Mouse (Mus musculus): ENCODE data around the gene Gm20532. TPM values are rescaled to one million over a fixed set of nuclear protein-coding genes. Genes with fewer than 3 reads are reported as not detected.

Gm20532 gene
- polyA plus RNA-seq, 1 experiment, result not detected

DNA sequence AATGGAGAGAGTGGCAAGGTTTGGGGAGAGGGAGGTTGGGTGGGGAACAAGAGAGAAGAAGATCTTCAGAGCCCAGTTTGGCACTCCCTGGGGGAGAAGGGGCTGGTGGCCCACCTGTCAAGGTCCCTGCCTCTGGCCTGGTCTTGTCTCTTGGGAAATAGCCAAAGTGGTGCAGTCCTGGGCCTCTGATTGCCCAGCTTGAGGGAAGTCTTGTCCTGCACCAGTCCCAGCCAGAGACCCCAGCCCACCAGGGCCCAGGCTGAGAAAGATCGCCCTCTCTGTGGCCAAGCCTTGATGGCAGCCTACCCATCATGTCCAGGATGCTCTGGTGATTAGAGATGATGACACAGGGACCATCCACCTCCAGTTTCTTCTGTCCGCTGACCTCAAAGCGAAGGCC, 10.5 kb downstream of the Gm20532 start:
- H3K4me1 ChIP-seq (replicated peaks; ENCODE audit: control insufficient read depth, insufficient read depth, low read length), result peaks cover 16% of the 10 kb centered on the region
- no peaks in the 10 kb centered on the region for H3K36me3 ChIP-seq (ENCODE audit: control insufficient read depth, insufficient read depth, low read length)
- no peaks in the 10 kb centered on the region for H3K27me3 ChIP-seq (ENCODE audit: control insufficient read depth, insufficient read depth, low read length)
- H3K4me3 ChIP-seq (ENCODE audit: control insufficient read depth, insufficient read depth, low read length), result no peak overlapping the region
- WGBS, result 100% methylated on average over 3 of the region's 3 CpGs
- no peak overlapping the region for H3K27ac ChIP-seq (ENCODE audit: control insufficient read depth, insufficient read depth, low read length)
- no peak for DNase-seq
- no peak for TF ChIP-seq POLR2A (IDR thresholded peaks at IDR 0.05; ENCODE audit: control insufficient read depth, extremely low read depth, insufficient read depth, low read length, poor library complexity)
- no peak for TF ChIP-seq CTCF (IDR thresholded peaks at IDR 0.05; ENCODE audit: borderline replicate concordance, control insufficient read depth, extremely low read depth, insufficient read depth, low read length, poor library complexity)

DNA sequence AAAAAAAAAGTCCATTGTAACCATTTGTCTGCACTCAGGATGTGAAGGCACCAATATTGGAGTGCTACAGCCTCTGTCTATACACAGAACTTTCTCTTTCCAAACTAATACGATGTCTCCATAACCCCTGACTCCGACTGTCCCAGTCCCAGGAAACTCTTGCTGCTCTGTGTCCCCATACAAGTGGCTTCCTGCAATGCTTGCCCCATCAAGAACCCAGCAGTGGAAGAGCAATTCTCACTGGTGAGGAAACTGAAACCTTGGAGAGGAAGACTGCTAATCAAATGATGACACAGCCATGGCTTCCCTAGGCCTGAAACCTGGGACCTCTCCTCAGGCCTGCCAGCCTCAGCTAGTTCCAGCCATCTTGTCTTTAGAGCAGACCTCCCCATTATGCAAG, 11.4 kb downstream of the Gm20532 start:
- H3K27me3 ChIP-seq (ENCODE audit: control insufficient read depth, insufficient read depth, low read length), result no peaks in the 10 kb centered on the region
- WGBS, result 97% methylated on average over 2 of the region's 2 CpGs
- H3K4me3 ChIP-seq (ENCODE audit: control insufficient read depth, insufficient read depth, low read length), result no peak overlapping the region
- no peaks in the 10 kb centered on the region for H3K36me3 ChIP-seq (ENCODE audit: control insufficient read depth, insufficient read depth, low read length)
- no peak for TF ChIP-seq CTCF (IDR thresholded peaks at IDR 0.05; ENCODE audit: borderline replicate concordance, control insufficient read depth, extremely low read depth, insufficient read depth, low read length, poor library complexity)
- no peak for TF ChIP-seq POLR2A (IDR thresholded peaks at IDR 0.05; ENCODE audit: control insufficient read depth, extremely low read depth, insufficient read depth, low read length, poor library complexity)
- no peak overlapping the region for H3K27ac ChIP-seq (ENCODE audit: control insufficient read depth, insufficient read depth, low read length)
- H3K4me1 ChIP-seq (replicated peaks; ENCODE audit: control insufficient read depth, insufficient read depth, low read length), result peaks cover 16% of the 10 kb centered on the region
- DNase-seq, result no peak

- WGBS, result 89% methylated on average over 3 of the region's 3 CpGs
- H3K4me1 ChIP-seq (replicated peaks; ENCODE audit: control insufficient read depth, insufficient read depth, low read length), result peaks cover 20% of the 10 kb centered on the region
- no peaks in the 10 kb centered on the region for H3K27me3 ChIP-seq (ENCODE audit: control insufficient read depth, insufficient read depth, low read length)
- no peak overlapping the region for H3K27ac ChIP-seq (ENCODE audit: control insufficient read depth, insufficient read depth, low read length)
- DNase-seq, result no peak
- no peaks in the 10 kb centered on the region for H3K36me3 ChIP-seq (ENCODE audit: control insufficient read depth, insufficient read depth, low read length)
- TF ChIP-seq POLR2A (IDR thresholded peaks at IDR 0.05; ENCODE audit: control insufficient read depth, extremely low read depth, insufficient read depth, low read length, poor library complexity) (no peak), CTCF (IDR thresholded peaks at IDR 0.05; ENCODE audit: borderline replicate concordance, control insufficient read depth, extremely low read depth, insufficient read depth, low read length, poor library complexity) (no peak)
- H3K4me3 ChIP-seq (ENCODE audit: control insufficient read depth, insufficient read depth, low read length), result no peak overlapping the region
Measured at GRCm38 (mm10) chr2:26598462-26598861, 12.0 kb downstream of the Gm20532 start.

DNA sequence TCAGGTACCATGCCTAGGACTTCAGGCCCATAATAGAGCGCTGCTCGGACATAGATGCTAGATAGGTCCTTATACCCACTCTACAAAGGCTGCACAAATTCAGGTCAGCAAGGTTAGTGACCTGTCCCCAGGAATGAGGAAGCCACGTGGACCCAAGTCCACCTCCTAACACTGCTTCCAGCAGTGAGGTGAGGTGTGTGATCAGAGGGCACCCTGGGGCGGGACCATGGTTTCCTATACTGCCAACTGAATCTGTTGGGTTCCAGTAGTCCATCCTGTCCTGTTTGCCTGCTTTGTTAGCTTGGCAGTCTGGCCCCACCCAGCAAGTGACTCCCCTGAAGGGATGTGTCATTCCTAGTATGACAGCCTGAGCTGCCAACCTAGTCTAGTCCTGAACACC, 13.5 kb downstream of the Gm20532 start:
- Histone ChIP-seq H3K36me3 (ENCODE audit: control insufficient read depth, insufficient read depth, low read length) (no peaks in the 10 kb centered on the region), H3K4me3 (ENCODE audit: control insufficient read depth, insufficient read depth, low read length) (no peak overlapping the region), H3K4me1 (replicated peaks; ENCODE audit: control insufficient read depth, insufficient read depth, low read length) (peaks cover 28% of the 10 kb centered on the region), H3K27me3 (ENCODE audit: control insufficient read depth, insufficient read depth, low read length) (no peaks in the 10 kb centered on the region), H3K27ac (ENCODE audit: control insufficient read depth, insufficient read depth, low read length) (no peak overlapping the region)
- DNase-seq, result no peak
- WGBS, result 88% methylated on average over 4 of the region's 4 CpGs
- TF ChIP-seq CTCF (IDR thresholded peaks at IDR 0.05; ENCODE audit: borderline replicate concordance, control insufficient read depth, extremely low read depth, insufficient read depth, low read length, poor library complexity) (no peak), POLR2A (IDR thresholded peaks at IDR 0.05; ENCODE audit: control insufficient read depth, extremely low read depth, insufficient read depth, low read length, poor library complexity) (no peak)

DNA sequence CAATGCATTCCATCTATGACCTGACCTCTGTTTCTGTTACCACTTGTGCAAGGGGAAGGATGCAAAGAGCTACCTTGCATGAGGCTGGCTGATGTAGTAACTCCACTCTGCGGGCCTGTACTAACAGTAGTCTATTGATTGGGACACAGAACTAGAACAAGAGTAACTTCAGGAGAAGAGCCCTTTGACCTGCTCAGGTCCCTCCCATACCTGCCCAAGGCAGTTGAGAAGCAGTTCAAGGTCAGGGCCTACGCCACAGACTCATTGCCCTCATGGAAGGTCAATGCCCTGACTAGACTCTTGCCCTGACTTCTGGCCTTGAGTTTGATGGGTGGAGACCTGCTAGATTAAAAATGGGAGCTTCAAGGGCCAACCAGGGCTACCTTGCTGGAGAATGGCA, 14.2 kb downstream of the Gm20532 start:
- WGBS, result 97% methylated on average over 2 of the region's 2 CpGs
- DNase-seq, result no peak
- H3K27me3 ChIP-seq (ENCODE audit: control insufficient read depth, insufficient read depth, low read length), result no peaks in the 10 kb centered on the region

DNA sequence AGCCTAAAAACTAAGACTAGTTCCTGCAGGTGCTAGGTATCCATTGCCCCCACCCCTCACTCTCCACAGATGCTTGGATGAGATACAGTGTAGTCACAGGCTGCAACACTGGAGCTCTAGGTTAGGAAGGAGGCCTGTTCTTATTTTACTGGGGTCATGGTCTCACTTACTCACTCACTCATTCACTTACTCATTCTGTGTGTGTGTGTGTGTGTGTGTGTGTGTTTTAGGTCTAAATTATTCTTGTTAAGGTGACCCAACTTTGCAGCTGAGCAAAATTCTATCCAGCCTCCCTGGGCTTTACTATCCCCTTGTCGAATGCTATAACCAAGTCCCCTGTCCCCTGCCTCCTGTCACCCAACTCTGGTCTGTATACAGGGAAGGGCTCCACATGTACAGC, 15.2 kb downstream of the Gm20532 start:
- WGBS, result 100% methylated on average over 1 of the region's 1 CpGs
- Histone ChIP-seq H3K4me1 (replicated peaks; ENCODE audit: control insufficient read depth, insufficient read depth, low read length) (peaks cover 16% of the 10 kb centered on the region), H3K27ac (ENCODE audit: control insufficient read depth, insufficient read depth, low read length) (no peak overlapping the region), H3K4me3 (ENCODE audit: control insufficient read depth, insufficient read depth, low read length) (no peak overlapping the region), H3K27me3 (ENCODE audit: control insufficient read depth, insufficient read depth, low read length) (no peaks in the 10 kb centered on the region), H3K36me3 (ENCODE audit: control insufficient read depth, insufficient read depth, low read length) (no peaks in the 10 kb centered on the region)
- no peak for DNase-seq
- no peak for TF ChIP-seq POLR2A (IDR thresholded peaks at IDR 0.05; ENCODE audit: control insufficient read depth, extremely low read depth, insufficient read depth, low read length, poor library complexity)
- no peak for TF ChIP-seq CTCF (IDR thresholded peaks at IDR 0.05; ENCODE audit: borderline replicate concordance, control insufficient read depth, extremely low read depth, insufficient read depth, low read length, poor library complexity)

More for the DNA sequence above, 14.2 kb downstream of the Gm20532 start:
- no peak for TF ChIP-seq CTCF (IDR thresholded peaks at IDR 0.05; ENCODE audit: borderline replicate concordance, control insufficient read depth, extremely low read depth, insufficient read depth, low read length, poor library complexity)
- TF ChIP-seq POLR2A (IDR thresholded peaks at IDR 0.05; ENCODE audit: control insufficient read depth, extremely low read depth, insufficient read depth, low read length, poor library complexity), result no peak
- Histone ChIP-seq H3K4me1 (replicated peaks; ENCODE audit: control insufficient read depth, insufficient read depth, low read length) (peaks cover 23% of the 10 kb centered on the region), H3K4me3 (ENCODE audit: control insufficient read depth, insufficient read depth, low read length) (no peak overlapping the region), H3K27ac (ENCODE audit: control insufficient read depth, insufficient read depth, low read length) (no peak overlapping the region), H3K36me3 (ENCODE audit: control insufficient read depth, insufficient read depth, low read length) (no peaks in the 10 kb centered on the region)

GRCm38 (mm10) chr2:26602631-26603030, 16.2 kb downstream of the Gm20532 start:
- Histone ChIP-seq H3K4me1 (replicated peaks; ENCODE audit: control insufficient read depth, insufficient read depth, low read length) (peaks cover 12% of the 10 kb centered on the region), H3K27me3 (ENCODE audit: control insufficient read depth, insufficient read depth, low read length) (no peaks in the 10 kb centered on the region), H3K4me3 (ENCODE audit: control insufficient read depth, insufficient read depth, low read length) (no peak overlapping the region), H3K27ac (ENCODE audit: control insufficient read depth, insufficient read depth, low read length) (no peak overlapping the region), H3K36me3 (ENCODE audit: control insufficient read depth, insufficient read depth, low read length) (no peaks in the 10 kb centered on the region)
- no peak for DNase-seq
- 91% methylated on average over 5 of the region's 5 CpGs for WGBS
- TF ChIP-seq POLR2A (IDR thresholded peaks at IDR 0.05; ENCODE audit: control insufficient read depth, extremely low read depth, insufficient read depth, low read length, poor library complexity), result no peak
- TF ChIP-seq CTCF (IDR thresholded peaks at IDR 0.05; ENCODE audit: borderline replicate concordance, control insufficient read depth, extremely low read depth, insufficient read depth, low read length, poor library complexity), result no peak

All from thymus, adult 2 months (tissue).